Mouse (Mus musculus) heart, adult 11 months (tissue): ENCODE measurements around the gene Tcn2.

Experiments
- DNase-seq: peaks from one replicate; pipeline ENCODE4 v3.0.0; 2022

The Tcn2 gene

GRCm38 (mm10) chr11:3893970-3894369 is 38.0 kb downstream of the Tcn2 start:
- DNase-seq, result no peak

- no peak for DNase-seq
Measured at GRCm38 (mm10) chr11:3887331-3887730, 44.6 kb downstream of the Tcn2 start.

GRCm38 (mm10) chr11:3883711-3884110 is 48.2 kb downstream of the Tcn2 start:
- no peak for DNase-seq

GRCm38 (mm10) chr11:3879836-3880235 is 52.1 kb downstream of the Tcn2 start:
- peak; percentile 92 for DNase-seq

GRCm38 (mm10) chr11:3878660-3879059 is 53.3 kb downstream of the Tcn2 start:
- no peak for DNase-seq

GRCm38 (mm10) chr11:3876419-3876818 is 55.5 kb downstream of the Tcn2 start:
- DNase-seq, result no peak
